Mouse (Mus musculus) small intestine, adult 2 months (tissue): ENCODE measurements around the gene Sorcs1.

Experiments
- CTCF ChIP-seq: fragments of 200-500 bp; IDR thresholded peaks from 2 replicates; pipeline ENCODE4 v1.5.1; 2012; ENCODE audit warnings: low read depth, mild to moderate bottlenecking, control low read depth, inconsistent platforms, low read length, moderate library complexity, mixed read lengths; ENCODE audit not compliant: insufficient replicate concordance, insufficient read length; ENCODE audit errors: extremely low read depth
- POLR2A ChIP-seq: fragments of 200-500 bp; IDR thresholded peaks from 2 replicates; pipeline ENCODE4 v1.6.1; 2012; ENCODE audit warnings: low read depth, mild to moderate bottlenecking, control low read depth, inconsistent platforms, low read length, moderate library complexity

DNA sequence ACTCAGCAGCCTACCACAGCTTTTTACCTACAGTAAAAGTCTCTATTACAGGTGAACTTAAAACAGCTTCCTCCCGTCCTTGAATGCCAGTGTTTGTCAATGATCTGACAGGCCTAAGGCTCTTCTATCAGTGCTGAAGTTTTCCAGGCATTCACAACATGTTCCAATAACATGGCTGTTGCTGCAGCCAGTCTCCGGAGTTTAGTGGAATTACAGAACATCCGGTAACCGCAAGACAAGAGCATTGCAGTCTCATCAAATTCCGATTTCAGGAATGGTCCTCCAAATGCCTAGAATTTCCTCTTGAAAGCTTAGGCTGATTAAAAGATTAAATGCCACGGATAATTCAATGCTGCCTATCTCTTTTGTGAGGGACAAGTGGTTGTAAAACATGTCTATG, 190.0 kb downstream of the Sorcs1 start:
- no peak for TF ChIP-seq CTCF
- TF ChIP-seq POLR2A: no peak
